Mouse (Mus musculus): ENCODE measurements around the gene Tcf23. TPM values are rescaled to one million over a fixed set of nuclear protein-coding genes. Genes with fewer than 3 reads are reported as not detected.

Gene Tcf23
- polyA plus RNA-seq, 1 experiment, result 0.18 TPM

DNA sequence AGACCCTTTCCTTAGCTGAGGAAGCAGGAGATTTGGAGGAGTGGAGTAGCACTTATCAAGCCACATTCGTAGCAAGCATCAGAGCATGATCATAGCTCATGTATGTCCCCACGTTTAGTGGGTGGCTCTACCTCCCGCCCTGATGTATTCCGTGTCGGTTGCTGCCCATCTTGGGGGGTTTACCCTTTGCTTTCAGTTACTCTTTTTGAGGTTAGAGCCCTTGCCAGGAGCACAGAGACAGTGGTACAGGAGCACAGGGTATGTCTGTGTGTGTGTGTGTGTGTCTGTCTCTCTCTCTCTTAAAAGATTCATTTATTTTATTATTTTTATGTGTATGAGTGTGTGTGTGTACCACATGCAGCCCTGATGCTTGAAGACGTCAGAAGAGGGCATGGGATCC lies 45.3 kb upstream of the Tcf23 start:
- Histone ChIP-seq H3K36me3 (ENCODE audit: control insufficient read depth, insufficient read depth, low read length) (no peaks in the 10 kb centered on the region), H3K4me3 (ENCODE audit: control insufficient read depth, insufficient read depth, low read length) (no peak overlapping the region)

DNA sequence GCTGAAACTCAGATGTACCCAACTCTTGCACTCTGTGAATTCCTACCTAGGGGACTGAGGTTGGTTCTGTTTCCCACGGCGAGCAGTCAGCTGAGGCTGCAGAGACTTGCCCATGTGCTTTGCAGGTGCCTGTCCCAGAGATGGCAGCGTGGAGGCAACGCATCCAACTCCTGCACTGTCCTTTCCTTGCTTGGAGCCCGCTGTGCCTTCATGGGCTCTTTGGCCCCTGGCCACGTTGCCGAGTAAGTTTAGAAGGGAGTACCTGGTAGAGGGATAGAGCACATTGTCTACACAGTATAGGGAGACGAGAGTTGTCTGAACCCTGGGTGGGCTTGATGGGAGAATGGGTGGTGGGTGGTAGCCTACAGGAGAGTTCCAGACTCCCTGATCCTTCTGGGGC lies 43.8 kb upstream of the Tcf23 start:
- TF ChIP-seq CTCF (IDR thresholded peaks at IDR 0.05; ENCODE audit: borderline replicate concordance, control insufficient read depth, extremely low read depth, insufficient read depth, low read length, poor library complexity) (no peak), POLR2A (IDR thresholded peaks at IDR 0.05; ENCODE audit: control insufficient read depth, extremely low read depth, insufficient read depth, low read length, poor library complexity) (no peak)
- no peak for DNase-seq
- H3K36me3 ChIP-seq (ENCODE audit: control insufficient read depth, insufficient read depth, low read length), result no peaks in the 10 kb centered on the region
- no peak overlapping the region for H3K4me3 ChIP-seq (ENCODE audit: control insufficient read depth, insufficient read depth, low read length)
- H3K27ac ChIP-seq (ENCODE audit: control insufficient read depth, insufficient read depth, low read length), result no peak overlapping the region
- no peaks in the 10 kb centered on the region for H3K27me3 ChIP-seq (ENCODE audit: control insufficient read depth, insufficient read depth, low read length)
- peaks cover 10% of the 10 kb centered on the region for H3K4me1 ChIP-seq (replicated peaks; ENCODE audit: control insufficient read depth, insufficient read depth, low read length)
- 95% methylated on average over 8 of the region's 8 CpGs for WGBS

More for the DNA sequence above, 45.3 kb upstream of the Tcf23 start:
- WGBS, result 84% methylated on average over 6 of the region's 6 CpGs
- Histone ChIP-seq H3K27me3 (ENCODE audit: control insufficient read depth, insufficient read depth, low read length) (no peaks in the 10 kb centered on the region), H3K27ac (ENCODE audit: control insufficient read depth, insufficient read depth, low read length) (no peak overlapping the region), H3K4me1 (replicated peaks; ENCODE audit: control insufficient read depth, insufficient read depth, low read length) (peaks cover 10% of the 10 kb centered on the region)
- TF ChIP-seq CTCF (IDR thresholded peaks at IDR 0.05; ENCODE audit: borderline replicate concordance, control insufficient read depth, extremely low read depth, insufficient read depth, low read length, poor library complexity) (no peak), POLR2A (IDR thresholded peaks at IDR 0.05; ENCODE audit: control insufficient read depth, extremely low read depth, insufficient read depth, low read length, poor library complexity) (no peak)
- DNase-seq, result no peak

DNA sequence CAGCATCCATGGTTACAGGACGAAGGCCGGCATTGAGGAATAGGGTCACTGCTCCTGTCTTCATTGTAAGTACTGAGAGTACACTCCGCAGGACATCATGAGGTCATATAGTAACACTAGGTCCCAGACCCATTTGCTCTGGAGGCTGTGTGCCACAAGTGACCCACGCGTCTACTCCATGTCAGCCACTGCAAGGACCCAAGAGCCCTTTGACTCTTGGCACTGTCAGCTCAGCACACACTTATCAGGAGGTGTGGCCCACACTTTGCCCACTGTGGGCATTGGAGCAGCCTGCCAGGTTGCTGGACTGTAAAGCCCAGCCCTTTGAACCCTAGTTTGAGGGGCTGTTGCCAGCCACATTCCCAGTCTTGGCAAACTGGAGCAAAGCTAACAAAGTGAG lies 43.2 kb upstream of the Tcf23 start:
- H3K4me1 ChIP-seq (replicated peaks; ENCODE audit: control insufficient read depth, insufficient read depth, low read length), result peaks cover 10% of the 10 kb centered on the region
- no peak overlapping the region for H3K4me3 ChIP-seq (ENCODE audit: control insufficient read depth, insufficient read depth, low read length)
- DNase-seq, result no peak
- TF ChIP-seq CTCF (IDR thresholded peaks at IDR 0.05; ENCODE audit: borderline replicate concordance, control insufficient read depth, extremely low read depth, insufficient read depth, low read length, poor library complexity) (no peak), POLR2A (IDR thresholded peaks at IDR 0.05; ENCODE audit: control insufficient read depth, extremely low read depth, insufficient read depth, low read length, poor library complexity) (no peak)
- no peaks in the 10 kb centered on the region for H3K36me3 ChIP-seq (ENCODE audit: control insufficient read depth, insufficient read depth, low read length)
- 94% methylated on average over 5 of the region's 5 CpGs for WGBS
- H3K27me3 ChIP-seq (ENCODE audit: control insufficient read depth, insufficient read depth, low read length), result no peaks in the 10 kb centered on the region
- no peak overlapping the region for H3K27ac ChIP-seq (ENCODE audit: control insufficient read depth, insufficient read depth, low read length)

DNA sequence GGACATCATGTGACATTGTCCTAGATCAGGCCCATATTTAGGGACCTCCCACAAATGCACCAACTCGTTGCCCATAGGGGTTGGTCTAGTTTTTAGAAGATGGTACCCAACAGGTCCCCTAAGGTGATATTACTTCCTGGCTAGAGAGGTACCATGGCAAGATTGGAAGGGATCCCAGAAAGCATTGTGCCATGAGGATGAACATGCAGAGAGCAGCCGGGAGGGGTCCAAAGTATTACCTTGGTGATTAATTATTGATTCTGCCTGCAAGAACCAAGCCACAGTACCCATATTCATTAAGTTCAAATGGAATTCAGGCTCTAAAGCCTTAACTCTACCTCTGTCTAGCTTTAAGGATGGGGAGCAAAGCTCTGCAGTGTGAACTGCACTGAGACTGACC lies 42.4 kb upstream of the Tcf23 start:
- Histone ChIP-seq H3K4me3 (ENCODE audit: control insufficient read depth, insufficient read depth, low read length) (no peak overlapping the region), H3K27me3 (ENCODE audit: control insufficient read depth, insufficient read depth, low read length) (no peaks in the 10 kb centered on the region), H3K36me3 (ENCODE audit: control insufficient read depth, insufficient read depth, low read length) (no peaks in the 10 kb centered on the region), H3K27ac (ENCODE audit: control insufficient read depth, insufficient read depth, low read length) (no peak overlapping the region), H3K4me1 (replicated peaks; ENCODE audit: control insufficient read depth, insufficient read depth, low read length) (peaks cover 10% of the 10 kb centered on the region)
- 84% methylated on average over 2 of the region's 2 CpGs for WGBS
- no peak for DNase-seq
- TF ChIP-seq CTCF (IDR thresholded peaks at IDR 0.05; ENCODE audit: borderline replicate concordance, control insufficient read depth, extremely low read depth, insufficient read depth, low read length, poor library complexity), result no peak
- TF ChIP-seq POLR2A (IDR thresholded peaks at IDR 0.05; ENCODE audit: control insufficient read depth, extremely low read depth, insufficient read depth, low read length, poor library complexity), result no peak

DNA sequence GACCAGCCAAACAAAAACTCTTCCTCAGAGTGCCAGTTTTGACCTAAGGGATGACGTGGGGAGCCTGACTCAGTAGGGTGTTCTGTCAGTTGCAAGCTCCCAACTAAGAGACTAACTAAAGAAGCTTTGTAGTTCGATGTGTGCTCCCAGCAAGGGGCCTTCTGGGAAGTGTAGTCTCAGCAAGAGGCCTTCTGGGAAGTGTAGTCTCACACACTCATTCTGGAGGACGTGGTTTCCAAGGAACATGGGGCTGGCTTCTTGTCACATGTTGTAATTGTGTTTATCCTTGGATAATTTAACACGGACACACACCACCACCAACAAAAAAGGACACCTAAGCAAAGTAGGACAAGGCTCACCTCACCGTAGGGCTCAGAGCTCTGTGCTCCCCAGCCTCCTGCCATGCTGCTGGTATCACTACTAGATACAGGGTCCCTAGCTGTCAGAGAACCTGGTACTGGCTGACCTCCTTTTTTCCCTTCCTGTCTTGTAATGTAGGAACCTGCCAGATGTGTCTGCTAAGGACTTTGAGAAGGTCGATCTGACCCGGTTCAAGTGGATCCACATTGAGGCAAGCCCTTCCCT lies 40.4 kb upstream of the Tcf23 start:
- DNase-seq, result no peak
- H3K27me3 ChIP-seq (ENCODE audit: control insufficient read depth, insufficient read depth, low read length), result no peaks in the 10 kb centered on the region
- H3K4me3 ChIP-seq (ENCODE audit: control insufficient read depth, insufficient read depth, low read length), result no peak overlapping the region
- no peaks in the 10 kb centered on the region for H3K36me3 ChIP-seq (ENCODE audit: control insufficient read depth, insufficient read depth, low read length)
- H3K4me1 ChIP-seq (replicated peaks; ENCODE audit: control insufficient read depth, insufficient read depth, low read length), result no peaks in the 10 kb centered on the region
- TF ChIP-seq POLR2A (IDR thresholded peaks at IDR 0.05; ENCODE audit: control insufficient read depth, extremely low read depth, insufficient read depth, low read length, poor library complexity), result no peak
- TF ChIP-seq CTCF (IDR thresholded peaks at IDR 0.05; ENCODE audit: borderline replicate concordance, control insufficient read depth, extremely low read depth, insufficient read depth, low read length, poor library complexity), result no peak
- no peak overlapping the region for H3K27ac ChIP-seq (ENCODE audit: control insufficient read depth, insufficient read depth, low read length)
- WGBS, result 66% methylated on average over 7 of the region's 7 CpGs

DNA sequence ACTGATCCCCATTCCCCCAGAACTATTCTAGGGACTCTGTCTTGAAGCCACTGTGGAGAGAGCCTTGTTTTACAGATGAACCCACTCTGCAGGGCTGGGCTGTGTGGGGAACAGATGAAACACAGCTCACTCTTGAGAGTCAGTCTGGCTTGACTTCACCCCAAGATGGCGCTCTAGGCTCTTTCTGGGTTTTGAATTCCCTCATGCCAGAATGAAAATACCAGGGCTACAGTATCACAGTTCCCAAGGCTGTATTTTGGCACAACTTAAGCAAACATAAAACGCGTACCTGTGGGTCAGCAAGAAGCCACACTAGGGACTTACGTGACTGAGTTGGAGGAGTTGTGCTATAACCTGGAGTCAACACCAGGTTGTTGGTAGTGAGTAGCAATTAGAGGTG lies 38.3 kb upstream of the Tcf23 start:
- WGBS, result 75% methylated on average over 4 of the region's 4 CpGs
- Histone ChIP-seq H3K27me3 (ENCODE audit: control insufficient read depth, insufficient read depth, low read length) (no peaks in the 10 kb centered on the region), H3K4me3 (ENCODE audit: control insufficient read depth, insufficient read depth, low read length) (no peak overlapping the region), H3K27ac (ENCODE audit: control insufficient read depth, insufficient read depth, low read length) (no peak overlapping the region), H3K36me3 (ENCODE audit: control insufficient read depth, insufficient read depth, low read length) (no peaks in the 10 kb centered on the region), H3K4me1 (replicated peaks; ENCODE audit: control insufficient read depth, insufficient read depth, low read length) (no peaks in the 10 kb centered on the region)
- DNase-seq, result peak; percentile 64
- no peak for TF ChIP-seq CTCF (IDR thresholded peaks at IDR 0.05; ENCODE audit: borderline replicate concordance, control insufficient read depth, extremely low read depth, insufficient read depth, low read length, poor library complexity)
- TF ChIP-seq POLR2A (IDR thresholded peaks at IDR 0.05; ENCODE audit: control insufficient read depth, extremely low read depth, insufficient read depth, low read length, poor library complexity), result no peak

DNA sequence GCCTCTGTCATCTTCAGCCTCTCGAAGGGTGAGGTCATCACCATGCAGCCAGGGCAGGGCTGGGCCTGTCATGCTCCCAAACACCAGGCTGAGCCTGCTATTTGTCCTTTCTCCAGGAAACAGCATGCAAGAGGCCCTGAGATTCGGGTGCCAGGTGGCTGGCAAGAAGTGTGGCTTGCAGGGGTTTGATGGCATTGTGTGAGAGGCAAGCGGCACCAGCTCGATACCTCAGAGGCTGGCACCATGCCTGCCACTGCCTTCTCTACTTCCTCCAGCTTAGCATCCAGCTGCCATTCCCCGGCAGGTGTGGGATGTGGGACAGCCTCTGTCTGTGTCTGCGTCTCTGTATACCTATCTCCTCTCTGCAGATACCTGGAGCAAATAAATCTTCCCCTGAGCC lies 37.6 kb upstream of the Tcf23 start:
- no peaks in the 10 kb centered on the region for H3K36me3 ChIP-seq (ENCODE audit: control insufficient read depth, insufficient read depth, low read length)
- TF ChIP-seq CTCF (IDR thresholded peaks at IDR 0.05; ENCODE audit: borderline replicate concordance, control insufficient read depth, extremely low read depth, insufficient read depth, low read length, poor library complexity) (no peak), POLR2A (IDR thresholded peaks at IDR 0.05; ENCODE audit: control insufficient read depth, extremely low read depth, insufficient read depth, low read length, poor library complexity) (no peak)
- H3K27me3 ChIP-seq (ENCODE audit: control insufficient read depth, insufficient read depth, low read length), result no peaks in the 10 kb centered on the region
- H3K4me1 ChIP-seq (replicated peaks; ENCODE audit: control insufficient read depth, insufficient read depth, low read length), result no peaks in the 10 kb centered on the region
- no peak overlapping the region for H3K27ac ChIP-seq (ENCODE audit: control insufficient read depth, insufficient read depth, low read length)
- no peak for DNase-seq
- WGBS, result 79% methylated on average over 6 of the region's 6 CpGs
- no peak overlapping the region for H3K4me3 ChIP-seq (ENCODE audit: control insufficient read depth, insufficient read depth, low read length)

Measured in thymus, adult 2 months (tissue).